Mouse (Mus musculus) heart, adult 8-10 months (tissue): ENCODE data around the gene Vps4a. TPM values are rescaled to one million over a fixed set of nuclear protein-coding genes. Genes with fewer than 3 reads are reported as not detected.
"Not testable (repeated sequence)": the region's sequence is repeated elsewhere in the genome, so short reads cannot be mapped to it uniquely, and the experiment has no call there.

ENCODE experiments used
- DNase-seq: peaks from one replicate; pipeline ENCODE4 v3.0.0; 2022; ENCODE audit warnings: low spot score
- total RNA-seq, 4 experiments: library from RNA; stranded (reverse); gene quantifications; 2 replicates each; pipeline ENCODE4 v1.2.4; 2022

The Vps4a gene
- 10 to 100 TPM; 59.7 to 67.1 (median 62.5) TPM for total RNA-seq

DNA sequence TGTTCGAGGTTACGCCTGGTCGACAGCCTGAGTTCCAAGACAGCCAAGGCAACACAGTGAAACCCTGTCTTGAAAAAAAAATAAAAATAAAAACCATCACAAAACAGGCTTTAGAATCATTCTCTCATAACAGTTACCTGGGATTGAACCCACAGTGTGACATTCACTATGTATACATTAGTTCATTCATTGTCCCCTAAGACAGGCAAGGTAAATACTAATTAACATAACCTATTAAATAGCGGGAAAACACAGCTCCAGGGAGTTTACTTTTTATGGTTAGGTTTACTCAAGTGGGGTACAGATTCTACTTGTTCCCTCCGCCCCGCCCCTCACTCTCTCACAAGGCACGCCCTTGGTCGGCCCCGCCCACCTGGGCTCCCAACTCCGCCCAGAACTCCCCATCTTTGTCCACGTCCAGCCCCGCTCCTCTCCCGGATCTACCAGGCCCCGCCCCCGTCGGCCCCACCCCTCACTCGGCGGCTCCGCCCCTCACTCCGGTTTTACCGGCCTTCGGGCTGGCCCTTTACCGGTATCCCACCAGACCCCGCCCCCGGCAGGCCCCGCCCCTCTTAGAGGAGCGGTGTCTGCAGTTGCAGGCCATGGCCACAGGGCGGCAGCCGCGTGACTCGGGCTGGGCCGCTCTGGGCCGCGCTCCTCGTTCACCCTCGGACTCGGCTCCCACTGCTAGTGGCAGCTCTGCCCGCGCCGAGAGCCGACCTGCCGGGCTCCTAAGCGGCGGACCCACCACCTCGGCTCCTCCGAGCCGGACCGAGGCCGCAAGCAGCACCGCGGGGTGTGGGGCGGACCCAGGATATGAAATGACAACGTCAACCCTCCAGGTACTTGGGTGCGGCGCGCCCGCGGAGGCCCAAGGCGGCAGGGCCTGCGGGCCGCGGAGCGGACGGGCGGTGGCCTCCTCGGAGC lies at the start of gene Vps4a:
Gene Vps4a (plus strand): TSS at position 573 of the 927 bp plus-strand sequence.
- DNase-seq, result peak; percentile 94

DNA sequence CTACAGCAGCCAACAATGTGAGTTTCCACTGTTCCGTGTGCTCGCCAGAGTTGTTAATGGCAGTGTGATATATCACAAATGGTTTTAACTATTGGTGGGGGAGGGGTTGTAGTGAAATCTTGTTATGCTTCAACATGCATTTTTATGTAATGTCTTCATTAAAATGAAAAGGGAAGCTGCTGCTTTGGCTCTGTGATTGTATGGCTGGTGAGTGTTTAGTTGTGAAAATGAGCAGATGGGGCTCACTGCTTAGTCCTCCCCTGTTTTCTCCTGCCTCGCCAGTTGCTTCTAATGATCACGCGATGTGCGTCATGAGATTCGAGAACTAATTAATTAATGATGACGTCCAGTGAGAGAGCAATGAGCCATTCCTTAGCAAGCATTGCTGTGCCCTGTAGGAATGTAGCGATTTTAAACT lies 45.6 kb upstream of the Vps4a start:
- no peak for DNase-seq

DNA sequence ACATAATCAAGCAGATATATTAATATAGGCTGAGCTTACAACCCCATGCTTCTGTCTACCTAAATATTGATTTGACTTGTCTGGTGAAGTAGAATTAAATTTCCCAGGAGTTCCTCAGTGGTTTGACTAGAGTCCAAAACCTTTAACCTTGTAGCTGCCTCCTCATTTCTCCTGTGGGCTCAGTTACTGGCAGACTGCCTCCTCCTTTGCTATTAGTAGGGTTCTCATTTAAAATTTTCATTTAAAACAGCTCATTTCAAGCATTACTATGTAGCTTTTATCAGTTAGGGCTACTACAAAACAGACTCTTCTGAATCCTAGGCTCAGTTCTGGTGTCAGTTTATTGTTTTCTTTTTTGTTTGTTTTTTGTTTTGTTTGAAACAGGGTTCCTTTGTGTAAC lies 45.1 kb upstream of the Vps4a start:
- DNase-seq, result no peak

DNA sequence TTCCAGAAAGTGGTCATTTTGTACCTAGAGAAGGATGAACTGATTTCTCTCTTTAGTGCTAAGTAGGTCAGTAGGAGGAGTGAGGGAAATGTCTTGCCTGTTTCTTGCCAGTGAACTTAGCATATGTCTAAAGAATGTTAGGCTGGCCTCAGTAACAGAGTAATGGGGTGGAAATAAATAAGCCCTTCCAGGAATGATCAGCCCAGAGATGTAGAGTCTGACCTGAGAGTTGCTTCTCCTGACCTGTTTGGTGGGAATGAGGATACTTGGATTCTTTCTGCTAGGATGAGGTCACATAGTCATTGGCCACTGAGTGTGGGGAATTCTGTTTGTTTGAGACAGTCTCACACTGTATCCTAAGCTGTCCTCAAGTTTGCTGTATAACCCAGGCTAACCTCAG lies 43.5 kb upstream of the Vps4a start:
- no peak for DNase-seq

DNA sequence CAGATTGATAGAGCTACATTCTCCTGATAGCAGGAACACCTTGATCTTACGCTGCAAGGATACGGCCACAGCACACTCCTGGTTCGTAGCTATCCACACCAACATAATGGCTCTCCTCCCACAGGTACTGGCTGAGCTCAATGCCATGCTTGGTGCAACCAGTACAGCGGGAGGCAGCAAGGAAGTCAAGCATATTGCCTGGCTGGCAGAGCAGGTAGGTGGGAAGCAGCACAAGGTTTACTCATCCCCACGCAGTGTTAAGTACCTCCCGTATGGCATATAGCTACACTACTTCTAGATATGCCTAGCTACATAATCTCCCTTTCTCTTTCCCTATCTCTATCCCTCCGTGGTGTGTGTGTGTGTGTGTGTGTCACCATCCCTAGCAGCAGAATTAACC lies 39.6 kb upstream of the Vps4a start:
- no peak for DNase-seq

DNA sequence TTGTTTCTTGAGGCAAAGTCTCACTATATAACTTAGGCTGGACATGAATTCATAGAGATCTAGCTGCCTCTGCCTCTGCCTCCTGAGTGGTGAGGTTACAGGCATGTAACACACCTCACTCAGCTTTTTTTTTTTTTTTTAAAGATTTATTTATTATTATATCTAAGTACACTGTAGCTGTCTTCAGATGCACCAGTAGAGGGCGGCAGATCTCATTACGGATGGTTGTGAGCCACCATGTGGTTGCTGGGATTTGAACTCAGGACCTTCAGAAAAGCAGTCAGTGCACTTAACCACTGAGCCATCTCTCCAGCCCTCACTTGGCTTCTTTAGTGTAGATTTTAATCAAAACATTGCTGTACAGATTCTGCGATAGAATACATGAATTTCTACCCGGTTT lies 34.7 kb upstream of the Vps4a start:
- not testable (repeated sequence) for DNase-seq

DNA sequence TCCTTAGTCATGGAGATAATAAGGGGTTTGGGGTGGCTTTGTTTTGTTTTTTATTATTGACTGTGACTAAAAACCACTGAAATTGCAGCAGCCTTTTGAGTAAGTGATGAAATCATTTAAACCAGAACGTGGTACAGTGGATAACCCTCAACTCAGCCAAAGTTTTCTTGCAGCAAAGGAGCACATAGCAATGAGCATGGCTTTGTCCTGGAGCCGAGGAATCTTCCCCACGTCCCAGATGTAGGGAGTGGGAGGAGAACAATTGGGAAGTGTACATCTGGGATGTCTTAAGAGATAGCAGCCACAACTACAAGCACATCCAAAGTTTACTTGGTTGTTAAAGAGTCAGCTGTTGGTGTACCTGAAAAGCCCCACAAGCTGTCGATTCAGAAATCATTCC lies 33.6 kb upstream of the Vps4a start:
- no peak for DNase-seq

DNA sequence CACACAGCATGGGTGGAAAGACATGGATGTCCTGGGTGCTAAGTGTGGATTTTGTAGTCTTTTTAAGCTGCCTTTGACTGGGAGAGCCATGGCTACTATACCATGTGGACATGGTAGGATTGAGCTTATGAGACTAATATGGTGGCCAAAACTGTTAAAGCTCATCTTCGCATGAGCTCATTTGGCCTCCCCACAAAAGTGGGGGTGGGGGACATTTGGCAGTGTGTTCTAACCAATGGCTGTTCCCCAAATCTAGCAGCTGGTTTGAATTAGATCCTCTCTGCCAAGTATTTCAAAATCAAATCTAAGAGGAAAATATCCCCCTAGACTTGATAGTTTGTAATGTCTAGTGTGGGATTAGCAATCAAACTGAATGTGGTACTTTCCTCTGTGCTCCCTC lies 32.0 kb upstream of the Vps4a start:
- DNase-seq, result peak; percentile 66

DNA sequence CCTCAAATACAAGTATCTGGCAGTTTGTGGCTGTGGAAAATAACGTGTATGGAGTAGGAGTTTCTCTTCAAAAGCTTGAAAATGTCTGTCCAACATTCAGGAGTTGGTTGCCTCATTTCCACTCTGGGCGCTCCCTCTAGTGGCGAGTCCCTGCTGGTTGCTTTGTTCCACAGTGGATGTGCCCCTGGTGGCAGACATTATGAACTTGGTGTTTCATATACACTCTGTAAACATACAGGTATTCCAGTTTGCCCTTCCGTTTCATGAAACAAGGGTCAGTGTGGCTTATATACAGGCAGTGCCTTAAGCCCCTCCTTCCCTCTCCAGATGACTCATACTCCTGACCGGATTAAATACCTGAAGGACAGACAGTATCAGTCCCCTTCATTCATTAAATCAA lies 28.5 kb upstream of the Vps4a start:
- DNase-seq, result peak; percentile 88

DNA sequence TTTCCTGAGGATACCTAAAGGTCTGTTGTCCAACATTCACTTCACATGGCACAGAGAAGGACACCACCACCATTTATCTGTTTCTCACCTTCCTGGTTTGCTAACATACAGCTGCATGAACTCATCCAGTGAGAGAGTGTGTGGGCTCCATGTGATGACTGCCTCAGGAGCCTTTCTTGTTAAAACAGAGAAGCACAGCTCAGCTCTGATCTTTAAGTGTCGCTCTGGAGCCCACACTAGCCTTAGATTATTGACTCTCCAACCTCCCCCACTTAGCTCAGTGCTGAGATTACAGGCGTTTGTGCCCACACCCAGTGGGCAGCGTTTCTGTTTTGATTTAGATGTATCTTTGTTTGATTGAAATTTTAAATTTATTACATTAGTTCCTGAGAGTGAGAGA lies 23.2 kb upstream of the Vps4a start:
- DNase-seq, result no peak

DNA sequence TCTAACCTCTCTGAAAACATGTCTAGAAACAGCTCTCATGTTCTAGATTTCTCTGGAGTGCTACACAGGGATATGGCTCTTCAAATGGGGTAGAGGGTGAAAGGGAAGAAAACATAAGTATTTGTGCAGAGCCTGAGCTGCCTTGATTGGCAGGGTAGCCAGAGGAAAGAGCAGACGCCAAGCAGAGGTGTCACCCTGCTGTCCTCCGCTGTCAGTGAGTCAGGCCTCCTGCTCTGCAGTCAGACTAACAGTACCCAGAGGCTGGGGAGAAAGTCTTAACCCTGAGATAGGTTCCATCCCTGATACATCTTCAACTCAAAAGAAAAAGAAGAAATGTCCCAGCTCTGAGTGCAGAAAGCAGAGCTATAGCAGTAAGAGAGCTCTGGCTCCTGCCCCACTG lies 18.4 kb upstream of the Vps4a start:
- no peak for DNase-seq

DNA sequence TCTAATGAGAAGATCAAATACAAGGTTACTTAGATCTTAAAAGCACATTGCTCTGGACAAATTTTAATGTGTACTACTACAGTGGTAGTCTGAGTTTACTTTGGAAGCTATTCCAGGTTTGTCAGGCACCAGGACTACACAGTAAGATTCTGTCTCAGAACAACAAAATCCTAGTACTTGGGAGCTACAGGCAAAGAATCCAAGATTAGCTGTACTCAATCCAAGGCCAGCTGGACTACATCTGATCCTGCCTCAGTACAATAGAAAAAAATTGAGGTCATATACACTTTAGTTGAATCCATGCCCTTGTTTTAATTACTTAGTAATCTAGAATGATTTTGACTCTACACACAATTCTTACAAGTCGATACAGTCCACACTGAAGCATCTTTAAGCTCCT lies 16.1 kb upstream of the Vps4a start:
- no peak for DNase-seq

DNA sequence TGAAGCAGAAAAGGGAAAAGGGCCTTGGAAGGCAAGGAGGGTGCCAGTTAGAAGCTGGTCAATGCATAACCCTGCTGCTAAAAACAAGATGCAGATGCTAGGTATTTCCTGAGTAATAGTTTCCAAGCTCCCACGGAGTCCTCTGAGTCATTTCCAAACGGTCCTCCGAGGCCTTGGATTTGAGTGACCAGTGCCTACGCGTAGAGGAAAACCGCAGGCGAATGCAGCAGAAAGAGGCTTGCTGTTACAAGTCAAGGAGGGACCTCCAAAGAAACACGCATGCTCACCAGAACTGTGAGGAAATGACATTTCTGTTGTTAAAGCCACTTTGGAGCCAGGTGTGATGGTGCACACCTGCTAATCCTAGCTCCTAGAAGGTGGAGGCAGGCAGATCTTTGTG lies 7.5 kb upstream of the Vps4a start:
- DNase-seq, result no peak

DNA sequence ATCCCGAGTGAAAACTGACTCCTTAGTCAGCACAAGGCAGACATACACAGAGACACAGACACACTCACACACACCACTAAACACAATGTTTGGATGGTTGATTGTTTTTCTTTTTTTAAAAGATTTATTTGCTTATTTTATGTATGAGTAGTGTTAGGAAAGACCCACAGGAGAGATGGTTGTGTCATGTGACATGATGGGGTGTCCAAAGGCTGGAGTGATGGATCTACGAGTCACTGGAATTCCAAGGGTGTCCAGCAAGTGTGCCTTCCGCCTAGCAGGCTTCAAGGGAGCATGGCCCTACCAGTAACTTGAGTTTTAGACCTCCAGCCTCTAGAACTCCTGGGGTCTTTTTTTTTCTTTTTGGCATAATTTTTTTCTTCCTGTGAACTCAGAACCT lies 1.7 kb upstream of the Vps4a start:
- DNase-seq, result no peak

DNA sequence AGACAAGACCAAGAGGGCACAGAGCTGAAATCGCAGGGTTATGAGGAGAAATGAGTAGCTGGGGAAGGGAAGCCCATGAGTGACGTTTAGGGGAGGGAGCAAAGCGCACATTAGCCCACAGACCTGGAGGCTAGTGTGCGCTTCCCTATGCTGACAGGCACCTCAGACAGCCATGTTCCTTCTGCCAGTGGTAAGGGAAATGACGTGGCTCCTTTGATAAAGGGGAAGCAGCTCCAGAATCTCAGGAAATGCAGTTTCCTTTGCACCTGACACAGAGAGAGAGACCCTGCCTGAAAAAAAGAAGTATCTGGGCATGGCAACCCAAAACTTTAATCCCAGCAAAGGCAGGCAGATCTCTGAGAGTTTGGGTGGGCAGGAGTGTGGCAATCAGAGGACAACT lies 964 bp upstream of the Vps4a start:
- no peak for DNase-seq

DNA sequence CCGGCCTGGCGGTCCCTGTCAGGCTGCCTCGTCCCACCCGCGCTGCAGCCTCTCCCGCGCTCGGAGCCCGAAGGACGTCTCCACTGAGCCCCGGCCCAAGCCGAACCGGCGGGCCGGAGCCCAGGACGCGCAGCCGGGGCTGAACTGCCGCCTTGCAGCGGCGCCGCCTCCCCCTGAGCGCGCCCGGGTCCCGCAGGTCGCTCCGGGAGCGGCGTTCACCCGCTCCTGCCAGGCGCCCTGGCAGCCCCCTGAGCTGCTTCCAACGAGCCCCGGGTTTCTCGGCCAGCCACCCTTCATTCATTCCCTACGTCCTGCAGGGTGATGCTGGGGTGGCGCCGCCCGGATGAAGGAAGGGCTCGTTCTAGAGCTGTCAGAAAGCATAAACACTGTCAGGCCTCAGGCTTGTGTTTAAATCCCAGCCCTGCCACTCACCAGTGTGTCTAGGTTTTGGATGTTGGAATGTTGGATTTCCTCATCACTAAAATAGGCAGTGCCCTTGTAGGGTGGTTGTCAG lies 612 bp downstream of the Vps4a start:
- DNase-seq, result no peak

DNA sequence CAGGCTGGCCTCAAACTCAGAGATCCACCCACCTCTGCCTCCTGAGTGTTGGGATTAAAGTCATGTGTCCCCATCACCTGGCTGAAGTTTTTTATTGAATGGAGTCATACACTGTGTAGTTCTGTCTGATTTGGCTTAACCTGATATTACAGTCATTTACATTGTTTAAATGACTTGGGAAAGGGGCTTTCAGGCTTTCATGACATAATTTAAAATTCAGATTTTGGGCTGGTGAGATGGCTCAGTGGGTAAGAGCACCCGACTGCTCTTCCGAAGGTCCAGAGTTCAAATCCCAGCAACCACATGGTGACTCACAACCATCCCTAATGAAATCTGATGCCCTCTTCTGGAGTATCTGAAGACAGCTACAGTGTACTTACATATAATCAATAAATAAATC lies 2.6 kb downstream of the Vps4a start:
- not testable (repeated sequence) for DNase-seq

DNA sequence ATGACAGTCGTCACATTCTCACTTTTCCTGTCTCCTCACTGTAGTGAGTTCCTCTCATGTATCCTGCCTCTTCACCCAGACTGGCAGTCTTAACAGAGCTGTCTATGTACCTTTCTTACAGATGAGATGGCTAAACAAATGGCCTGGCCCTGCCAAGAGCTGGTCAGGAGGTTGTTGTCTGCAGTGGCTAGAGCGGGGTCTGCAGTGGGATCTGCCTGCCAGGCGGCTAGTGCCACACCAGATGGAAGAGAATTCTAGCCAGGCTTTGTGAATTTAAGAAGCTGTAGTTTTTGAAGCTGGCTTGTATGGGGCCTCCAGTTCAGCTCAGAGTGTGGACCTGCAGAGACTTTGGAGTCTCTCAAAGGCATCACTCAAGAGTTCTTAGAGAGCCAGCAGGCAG lies 4.6 kb downstream of the Vps4a start:
- no peak for DNase-seq

DNA sequence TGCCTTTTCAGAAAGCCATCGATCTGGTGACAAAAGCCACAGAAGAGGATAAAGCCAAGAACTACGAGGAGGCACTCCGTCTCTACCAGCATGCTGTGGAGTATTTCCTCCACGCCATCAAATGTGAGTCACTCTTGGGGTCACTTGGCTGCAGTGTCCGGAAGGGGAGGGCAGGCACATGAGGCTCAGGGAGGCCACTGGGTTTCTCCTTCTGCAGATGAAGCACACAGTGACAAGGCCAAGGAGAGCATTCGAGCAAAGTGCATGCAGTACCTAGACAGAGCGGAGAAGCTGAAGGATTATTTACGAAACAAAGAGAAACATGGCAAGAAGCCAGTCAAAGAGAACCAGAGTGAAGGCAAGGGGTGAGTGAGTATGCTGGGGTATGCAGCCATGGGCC lies 5.6 kb downstream of the Vps4a start:
- no peak for DNase-seq

DNA sequence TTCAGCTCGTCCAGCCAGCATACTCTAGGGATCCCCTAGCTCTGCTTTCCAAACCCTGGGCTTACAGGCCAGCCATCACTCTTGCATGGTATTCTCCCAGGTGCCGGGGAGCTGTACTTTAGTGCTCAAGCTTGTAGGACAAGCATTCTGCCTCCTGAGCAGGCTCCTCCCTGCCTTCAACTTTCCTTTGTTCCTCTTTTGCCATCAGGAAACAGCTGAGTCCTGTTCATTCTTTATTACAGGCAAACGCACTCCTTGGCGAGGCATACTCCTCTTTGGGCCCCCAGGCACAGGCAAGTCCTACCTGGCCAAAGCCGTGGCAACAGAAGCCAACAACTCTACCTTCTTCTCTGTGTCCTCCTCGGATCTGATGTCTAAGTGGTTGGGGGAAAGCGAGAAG lies 9.6 kb downstream of the Vps4a start:
- DNase-seq, result no peak

DNA sequence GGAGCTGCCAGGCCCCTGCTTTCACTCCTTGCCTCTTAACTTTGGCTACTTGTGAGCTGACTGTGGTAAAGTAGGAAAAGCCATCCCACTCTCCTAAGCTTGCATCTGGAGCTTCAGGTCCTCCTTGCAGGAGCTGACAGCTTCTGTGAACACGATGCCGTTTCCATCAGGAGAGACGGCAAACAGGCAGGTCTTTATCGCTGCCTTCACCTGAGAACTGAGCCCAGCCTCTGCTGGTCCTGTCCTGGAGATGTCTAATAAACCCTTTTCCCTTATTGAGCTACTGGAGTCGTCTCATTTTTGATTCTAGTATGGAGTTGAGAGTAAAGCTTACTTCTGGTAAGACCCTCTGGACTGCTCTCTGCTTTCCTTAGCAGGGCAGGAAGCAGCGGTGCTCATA lies 14.5 kb downstream of the Vps4a start:
- no peak for DNase-seq

DNA sequence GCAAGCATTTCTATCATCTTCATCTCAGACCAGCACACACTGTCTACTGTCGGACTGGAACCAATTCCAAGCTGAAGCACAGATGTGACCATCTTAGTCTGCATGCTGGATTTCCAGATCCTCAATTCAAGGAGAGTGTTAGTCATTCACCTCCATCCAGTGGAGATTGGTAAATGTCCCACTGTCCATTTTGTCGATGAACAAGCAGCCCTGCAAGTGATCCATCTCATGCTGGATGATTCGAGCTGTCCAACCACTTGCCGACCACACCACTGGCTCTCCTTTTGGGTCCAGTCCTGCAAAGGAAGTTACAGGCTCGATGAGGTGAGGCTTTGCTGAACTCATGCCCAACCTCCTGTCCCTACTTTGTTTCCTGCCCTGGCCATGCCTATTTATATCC lies 16.0 kb downstream of the Vps4a start:
- no peak for DNase-seq
